In genomic region chr4:43656339-43657109, GRCm38 (mm10) we compare ENCODE assay signal across 8 mouse cellular contexts. TPM values are rescaled to one million over a fixed set of nuclear protein-coding genes. Genes with fewer than 3 reads are reported as not detected.
DNase-seq lines count a peak whose midpoint lies in the region; ATAC-seq and TF ChIP-seq lines count a peak whose summit lies in the region.

Gene Hint2 (minus strand): TSS chr4:43656466.

- no peaks in the 10 kb centered on the region for H3K9me3 ChIP-seq in embryonic facial prominence, embryonic 13.5 days
- H3K9me3 ChIP-seq in limb, embryonic 12.5 days: no peaks in the 10 kb centered on the region
- H3K9me3 ChIP-seq in midbrain, embryonic 15.5 days: no peaks in the 10 kb centered on the region

- TF ChIP-seq CTCF in kidney, adult 2 months (conservative IDR thresholded peaks at IDR 0.05; ENCODE audit: insufficient read depth, insufficient read length, low read depth, low read length): no peak
- TF ChIP-seq CTCF in spleen, adult 2 months (IDR thresholded peaks at IDR 0.05; ENCODE audit: extremely low read depth, insufficient read depth, insufficient read length, insufficient replicate concordance): no peak

- peak within 1 kb of the TSS; percentile 88 for H3K4me2 ChIP-seq in embryonic facial prominence, embryonic 13.5 days
- H3K4me2 ChIP-seq in limb, embryonic 12.5 days: peak within 1 kb of the TSS; percentile 81
- H3K4me2 ChIP-seq in midbrain, embryonic 15.5 days: peak within 1 kb of the TSS; percentile 93

- H3K27ac ChIP-seq in embryonic facial prominence, embryonic 13.5 days: peak within 1 kb of the TSS; percentile 87
- peak within 1 kb of the TSS; percentile 94 for H3K27ac ChIP-seq in kidney, adult 2 months (ENCODE audit: insufficient read depth, low read depth, low read length)
- peak within 1 kb of the TSS; percentile 87 for H3K27ac ChIP-seq in limb, embryonic 12.5 days
- H3K27ac ChIP-seq in midbrain, embryonic 15.5 days: peak within 1 kb of the TSS; percentile 95
- H3K27ac ChIP-seq in spleen, adult 2 months (ENCODE audit: insufficient read depth, low read length): peak within 1 kb of the TSS; percentile 88

- WGBS in embryonic facial prominence, embryonic 13.5 days: 1% methylated on average over 31 of the region's 34 CpGs
- whole genome bisulfite sequencing in kidney, adult 2 months: 1% methylated on average over 34 of the region's 34 CpGs
- 1% methylated on average over 34 of the region's 34 CpGs for WGBS in limb, embryonic 12.5 days
- WGBS in midbrain, embryonic 15.5 days: 2% methylated on average over 34 of the region's 34 CpGs
- under 1% methylated on average over 34 of the region's 34 CpGs for WGBS in spleen, adult 2 months

- peak; percentile 94 for ATAC-seq in embryonic facial prominence, embryonic 13.5 days (ENCODE audit: insufficient number of reproducible peaks, insufficient read depth, low FRiP score, low TSS enrichment, low read depth)
- peak; percentile 98 for ATAC-seq in limb, embryonic 12.5 days (ENCODE audit: insufficient number of reproducible peaks, insufficient read depth, low FRiP score, low TSS enrichment, low read depth)
- ATAC-seq in midbrain, embryonic 15.5 days (replicated peaks): peak; percentile 98

- peaks cover 19% of the 10 kb centered on the region for H3K27me3 ChIP-seq in embryonic facial prominence, embryonic 13.5 days
- H3K27me3 ChIP-seq in kidney, adult 2 months (replicated peaks; ENCODE audit: control insufficient read depth, insufficient read depth, low read length): no peaks in the 10 kb centered on the region
- H3K27me3 ChIP-seq in limb, embryonic 12.5 days: peaks cover 22% of the 10 kb centered on the region
- 0 out of 2 replicates have a peak, but pooled peaks cover 7% of the 10 kb centered on the region for H3K27me3 ChIP-seq in midbrain, embryonic 15.5 days (replicated peaks)
- H3K27me3 ChIP-seq in spleen, adult 2 months (ENCODE audit: control insufficient read depth, insufficient read depth, low read length): no peaks in the 10 kb centered on the region

- TF ChIP-seq POLR2A in kidney, adult 2 months (IDR thresholded peaks at IDR 0.05; ENCODE audit: low read depth, low read length): peak; percentile 88
- peak; percentile 91 for TF ChIP-seq POLR2A in spleen, adult 2 months (IDR thresholded peaks at IDR 0.05; ENCODE audit: low read depth, low read length)

- peaks cover 2% of the 10 kb centered on the region for H3K36me3 ChIP-seq in embryonic facial prominence, embryonic 13.5 days
- no peaks in the 10 kb centered on the region for H3K36me3 ChIP-seq in kidney, adult 2 months (ENCODE audit: control insufficient read depth, insufficient read depth, low read length)
- H3K36me3 ChIP-seq in limb, embryonic 12.5 days: peaks cover 2% of the 10 kb centered on the region; the same call in 1 of the 2 replicates
- H3K36me3 ChIP-seq in midbrain, embryonic 15.5 days (replicated peaks): no peaks in the 10 kb centered on the region
- H3K36me3 ChIP-seq in spleen, adult 2 months (ENCODE audit: control insufficient read depth, insufficient read depth, low read length): no peaks in the 10 kb centered on the region

- DNase-seq in 3134 (ENCODE audit: extremely low read depth, insufficient read length, low spot score): peak; percentile 97
- DNase-seq in adrenal gland, postnatal 36 days: peak; percentile 94 to 97
- peak; percentile 94 to 97 for DNase-seq in heart, adult 18-20 months
- DNase-seq in kidney, adult 2 months: peak; percentile 99
- DNase-seq in spleen, adult 2 months (ENCODE audit: low read depth in 1 of 2, low spot score in 2 of 2): peak; percentile 88 to 93

- H3K4me1 ChIP-seq in embryonic facial prominence, embryonic 13.5 days: peaks cover 15% of the 10 kb centered on the region
- peaks cover 7% of the 10 kb centered on the region; the same call in 1 of the 2 replicates for H3K4me1 ChIP-seq in kidney, adult 2 months (ENCODE audit: control insufficient read depth, insufficient read depth, low read length)
- H3K4me1 ChIP-seq in limb, embryonic 12.5 days (replicated peaks): peaks cover 20% of the 10 kb centered on the region; the same call in 1 of the 2 replicates
- peaks cover 13% of the 10 kb centered on the region for H3K4me1 ChIP-seq in midbrain, embryonic 15.5 days
- peaks cover 4% of the 10 kb centered on the region; the same call in 1 of the 2 replicates for H3K4me1 ChIP-seq in spleen, adult 2 months (ENCODE audit: control insufficient read depth, insufficient read depth, insufficient read length)

- peak within 1 kb of the TSS; percentile 79 for H3K4me3 ChIP-seq in embryonic facial prominence, embryonic 13.5 days
- H3K4me3 ChIP-seq in kidney, adult 2 months (ENCODE audit: insufficient read depth, low read depth, low read length): peak within 1 kb of the TSS; percentile 70
- H3K4me3 ChIP-seq in limb, embryonic 12.5 days (replicated peaks): peak within 1 kb of the TSS; percentile 81
- H3K4me3 ChIP-seq in midbrain, embryonic 15.5 days: peak within 1 kb of the TSS; percentile 93
- H3K4me3 ChIP-seq in spleen, adult 2 months (ENCODE audit: extremely low read depth, insufficient read depth, insufficient read length): peak within 1 kb of the TSS; percentile 98

- peak within 1 kb of the TSS; percentile 92 for H3K9ac ChIP-seq in embryonic facial prominence, embryonic 13.5 days
- peak within 1 kb of the TSS; percentile 86 for H3K9ac ChIP-seq in limb, embryonic 12.5 days (replicated peaks)
- H3K9ac ChIP-seq in midbrain, embryonic 15.5 days: peak within 1 kb of the TSS; percentile 97

RNA-seq across cellular contexts. Expression of gene Hint2, which starts in this region (rescaled TPM):
- total RNA-seq in adrenal gland, postnatal 36 days (2021): 10 to 100 TPM; 76.8 to 79.3 TPM
- polyA plus RNA-seq in embryonic facial prominence, embryonic 13.5 days (2015; fragmentation: Nextera tagmentation; extraction: Ambion mirVana): 74.2 and 92.1 TPM in 2 replicates
- 100 to 1,000 TPM; 163 to 173 TPM for total RNA-seq in heart, adult 18-20 months (2021)
- 374 and 465 TPM in 2 replicates for polyA plus RNA-seq in kidney, adult 2 months (2012; rRNA removed)
- polyA plus RNA-seq in limb, embryonic 12.5 days (2016; fragmentation: Nextera tagmentation; extraction: Ambion mirVana): 78.7 and 87.6 TPM in 2 replicates
- 64.9 and 65.5 TPM in 2 replicates for polyA plus RNA-seq in midbrain, embryonic 15.5 days (2015; fragmentation: Nextera tagmentation; extraction: Ambion mirVana)
- 23.2 and 26.6 TPM in 2 replicates for polyA plus RNA-seq in spleen, adult 2 months (2012; rRNA removed)

Comparison
In these comparisons a context has a peak if more than half of its experiments do, and no peak if none do; other contexts are left out.
1. Peak in every context shown above with its lines: DNase-seq, ATAC-seq, H3K4me3 ChIP-seq and H3K27ac ChIP-seq.